Mouse (Mus musculus): ENCODE results near the gene Gucy2c. TPM values are rescaled to one million over a fixed set of nuclear protein-coding genes. Genes with fewer than 3 reads are reported as not detected.

The Gucy2c gene
- polyA plus RNA-seq, 1 experiment from 2014 or later: 1.1 TPM

- H3K27me3 ChIP-seq (ENCODE audit: control insufficient read depth, insufficient read depth, low read length): no peaks in the 10 kb centered on the region
- ATAC-seq (ENCODE audit: low FRiP score, low TSS enrichment) (no peak), DNase-seq (no peak)
- no peak overlapping the region for H3K27ac ChIP-seq (replicated peaks; ENCODE audit: low read depth, low read length)
- 86% methylated on average over 7 of the region's 7 CpGs for WGBS
- H3K9me3 ChIP-seq (ENCODE audit: control insufficient read depth, low read length): no peaks in the 10 kb centered on the region
- no peak overlapping the region for H3K9ac ChIP-seq (replicated peaks; ENCODE audit: low read length)
- no peak overlapping the region for H3K4me3 ChIP-seq (replicated peaks; ENCODE audit: low read depth, low read length)
- H3K36me3 ChIP-seq (ENCODE audit: control insufficient read depth, insufficient read depth, low read length): no peaks in the 10 kb centered on the region
- no peak overlapping the region for H3K4me2 ChIP-seq (ENCODE audit: low read length)
- no peaks in the 10 kb centered on the region for H3K4me1 ChIP-seq (ENCODE audit: control insufficient read depth, insufficient read depth, low read length)
Observed at GRCm38 (mm10) chr6:136769859-136770258, 11.7 kb downstream of the Gucy2c start.

- ATAC-seq (ENCODE audit: low FRiP score, low TSS enrichment) (no peak), DNase-seq (no peak)
- Histone ChIP-seq H3K36me3 (ENCODE audit: control insufficient read depth, insufficient read depth, low read length) (no peaks in the 10 kb centered on the region), H3K27me3 (ENCODE audit: control insufficient read depth, insufficient read depth, low read length) (no peaks in the 10 kb centered on the region), H3K27ac (replicated peaks; ENCODE audit: low read depth, low read length) (no peak overlapping the region), H3K9ac (replicated peaks; ENCODE audit: low read length) (no peak overlapping the region), H3K4me1 (ENCODE audit: control insufficient read depth, insufficient read depth, low read length) (no peaks in the 10 kb centered on the region), H3K4me3 (replicated peaks; ENCODE audit: low read depth, low read length) (no peak overlapping the region), H3K4me2 (ENCODE audit: low read length) (no peak overlapping the region), H3K9me3 (ENCODE audit: control insufficient read depth, low read length) (no peaks in the 10 kb centered on the region)
- 92% methylated on average over 8 of the region's 8 CpGs for WGBS
Observed at GRCm38 (mm10) chr6:136769143-136769542, 12.4 kb downstream of the Gucy2c start.

GRCm38 (mm10) chr6:136763912-136764311 is 17.7 kb downstream of the Gucy2c start:
- peak; percentile 15 for DNase-seq
- Histone ChIP-seq H3K4me2 (ENCODE audit: low read length) (no peak overlapping the region), H3K9me3 (ENCODE audit: control insufficient read depth, low read length) (no peaks in the 10 kb centered on the region), H3K4me3 (replicated peaks; ENCODE audit: low read depth, low read length) (no peak overlapping the region), H3K27ac (replicated peaks; ENCODE audit: low read depth, low read length) (no peak overlapping the region), H3K4me1 (ENCODE audit: control insufficient read depth, insufficient read depth, low read length) (no peaks in the 10 kb centered on the region), H3K9ac (replicated peaks; ENCODE audit: low read length) (no peak overlapping the region), H3K36me3 (ENCODE audit: control insufficient read depth, insufficient read depth, low read length) (no peaks in the 10 kb centered on the region), H3K27me3 (ENCODE audit: control insufficient read depth, insufficient read depth, low read length) (no peaks in the 10 kb centered on the region)
- no peak for ATAC-seq (ENCODE audit: low FRiP score, low TSS enrichment)
- WGBS: 88% methylated on average over 1 of the region's 1 CpGs

GRCm38 (mm10) chr6:136750567-136750966 is 31.0 kb downstream of the Gucy2c start:
- ATAC-seq (ENCODE audit: low FRiP score, low TSS enrichment): no peak

GRCm38 (mm10) chr6:136745586-136745985 is 36.0 kb downstream of the Gucy2c start:
- H3K27ac ChIP-seq (replicated peaks; ENCODE audit: low read depth, low read length): no peak overlapping the region
- H3K27me3 ChIP-seq (ENCODE audit: control insufficient read depth, insufficient read depth, low read length): no peaks in the 10 kb centered on the region
- no peak for DNase-seq
- no peaks in the 10 kb centered on the region for H3K9me3 ChIP-seq (ENCODE audit: control insufficient read depth, low read length)
- H3K4me1 ChIP-seq (ENCODE audit: control insufficient read depth, insufficient read depth, low read length): no peaks in the 10 kb centered on the region
- H3K36me3 ChIP-seq (ENCODE audit: control insufficient read depth, insufficient read depth, low read length): no peaks in the 10 kb centered on the region
- H3K4me2 ChIP-seq (ENCODE audit: low read length): no peak overlapping the region
- no peak overlapping the region for H3K9ac ChIP-seq (replicated peaks; ENCODE audit: low read length)
- no peak for ATAC-seq (ENCODE audit: low FRiP score, low TSS enrichment)
- H3K4me3 ChIP-seq (replicated peaks; ENCODE audit: low read depth, low read length): no peak overlapping the region
- WGBS: 84% methylated on average over 5 of the region's 5 CpGs

More at GRCm38 (mm10) chr6:136750567-136750966, 31.0 kb downstream of the Gucy2c start:
- Histone ChIP-seq H3K27me3 (ENCODE audit: control insufficient read depth, insufficient read depth, low read length) (no peaks in the 10 kb centered on the region), H3K4me2 (ENCODE audit: low read length) (no peak overlapping the region), H3K4me3 (replicated peaks; ENCODE audit: low read depth, low read length) (no peak overlapping the region), H3K4me1 (ENCODE audit: control insufficient read depth, insufficient read depth, low read length) (no peaks in the 10 kb centered on the region), H3K27ac (replicated peaks; ENCODE audit: low read depth, low read length) (no peak overlapping the region), H3K9me3 (ENCODE audit: control insufficient read depth, low read length) (no peaks in the 10 kb centered on the region), H3K9ac (replicated peaks; ENCODE audit: low read length) (no peak overlapping the region), H3K36me3 (ENCODE audit: control insufficient read depth, insufficient read depth, low read length) (no peaks in the 10 kb centered on the region)
- 92% methylated on average over 11 of the region's 11 CpGs for WGBS
- DNase-seq: no peak

GRCm38 (mm10) chr6:136743729-136744128 is 37.8 kb downstream of the Gucy2c start:
- Histone ChIP-seq H3K9ac (replicated peaks; ENCODE audit: low read length) (no peak overlapping the region), H3K9me3 (ENCODE audit: control insufficient read depth, low read length) (no peaks in the 10 kb centered on the region), H3K27me3 (ENCODE audit: control insufficient read depth, insufficient read depth, low read length) (no peaks in the 10 kb centered on the region), H3K36me3 (ENCODE audit: control insufficient read depth, insufficient read depth, low read length) (no peaks in the 10 kb centered on the region), H3K4me1 (ENCODE audit: control insufficient read depth, insufficient read depth, low read length) (no peaks in the 10 kb centered on the region), H3K4me2 (ENCODE audit: low read length) (no peak overlapping the region), H3K27ac (replicated peaks; ENCODE audit: low read depth, low read length) (no peak overlapping the region), H3K4me3 (replicated peaks; ENCODE audit: low read depth, low read length) (no peak overlapping the region)
- DNase-seq (no peak), ATAC-seq (ENCODE audit: low FRiP score, low TSS enrichment) (no peak)
- 87% methylated on average over 7 of the region's 7 CpGs for WGBS

- Histone ChIP-seq H3K9me3 (ENCODE audit: control insufficient read depth, low read length) (no peaks in the 10 kb centered on the region), H3K4me1 (ENCODE audit: control insufficient read depth, insufficient read depth, low read length) (no peaks in the 10 kb centered on the region), H3K27ac (replicated peaks; ENCODE audit: low read depth, low read length) (no peak overlapping the region), H3K4me3 (replicated peaks; ENCODE audit: low read depth, low read length) (no peak overlapping the region), H3K4me2 (ENCODE audit: low read length) (no peak overlapping the region), H3K36me3 (ENCODE audit: control insufficient read depth, insufficient read depth, low read length) (no peaks in the 10 kb centered on the region), H3K27me3 (ENCODE audit: control insufficient read depth, insufficient read depth, low read length) (no peaks in the 10 kb centered on the region), H3K9ac (replicated peaks; ENCODE audit: low read length) (no peak overlapping the region)
- ATAC-seq (ENCODE audit: low FRiP score, low TSS enrichment) (peak; percentile 83), DNase-seq (peak; percentile 96)
- 51% methylated on average over 10 of the region's 10 CpGs for WGBS
Observed at GRCm38 (mm10) chr6:136742352-136743118, 39.0 kb downstream of the Gucy2c start.

GRCm38 (mm10) chr6:136741281-136741680 is 40.3 kb downstream of the Gucy2c start:
- ATAC-seq (ENCODE audit: low FRiP score, low TSS enrichment): no peak
- WGBS: 83% methylated on average over 10 of the region's 10 CpGs

GRCm38 (mm10) chr6:136735766-136736165 is 45.8 kb downstream of the Gucy2c start:
- Histone ChIP-seq H3K9me3 (ENCODE audit: control insufficient read depth, low read length) (no peaks in the 10 kb centered on the region), H3K4me3 (replicated peaks; ENCODE audit: low read depth, low read length) (no peak overlapping the region), H3K4me2 (ENCODE audit: low read length) (no peak overlapping the region), H3K27me3 (ENCODE audit: control insufficient read depth, insufficient read depth, low read length) (no peaks in the 10 kb centered on the region), H3K9ac (replicated peaks; ENCODE audit: low read length) (no peak overlapping the region), H3K27ac (replicated peaks; ENCODE audit: low read depth, low read length) (no peak overlapping the region), H3K4me1 (ENCODE audit: control insufficient read depth, insufficient read depth, low read length) (no peaks in the 10 kb centered on the region), H3K36me3 (ENCODE audit: control insufficient read depth, insufficient read depth, low read length) (no peaks in the 10 kb centered on the region)
- WGBS: 83% methylated on average over 7 of the region's 7 CpGs
- ATAC-seq (ENCODE audit: low FRiP score, low TSS enrichment): no peak
- no peak for DNase-seq

More at GRCm38 (mm10) chr6:136741281-136741680, 40.3 kb downstream of the Gucy2c start:
- H3K36me3 ChIP-seq (ENCODE audit: control insufficient read depth, insufficient read depth, low read length): no peaks in the 10 kb centered on the region
- H3K9ac ChIP-seq (replicated peaks; ENCODE audit: low read length): no peak overlapping the region
- no peaks in the 10 kb centered on the region for H3K9me3 ChIP-seq (ENCODE audit: control insufficient read depth, low read length)
- H3K27me3 ChIP-seq (ENCODE audit: control insufficient read depth, insufficient read depth, low read length): no peaks in the 10 kb centered on the region
- no peak overlapping the region for H3K27ac ChIP-seq (replicated peaks; ENCODE audit: low read depth, low read length)
- H3K4me2 ChIP-seq (ENCODE audit: low read length): no peak overlapping the region
- no peaks in the 10 kb centered on the region for H3K4me1 ChIP-seq (ENCODE audit: control insufficient read depth, insufficient read depth, low read length)
- DNase-seq: no peak
- no peak overlapping the region for H3K4me3 ChIP-seq (replicated peaks; ENCODE audit: low read depth, low read length)

Measured in midbrain, embryonic 14.5 days (tissue).